Mouse (Mus musculus) mature B cell (primary cell): Measurements from ENCODE around the gene Set.
"Not testable (repeated sequence)": the region's sequence is repeated elsewhere in the genome, so short reads cannot be mapped to it uniquely, and the experiment has no call there.

Experiments used
- in situ Hi-C: fragments of 300-500 bp; cut with MboI; formaldehyde crosslinking; loops from 2 replicates; pipeline ENCODE4 v1.14.3; 2019

Gene Set

DNA sequence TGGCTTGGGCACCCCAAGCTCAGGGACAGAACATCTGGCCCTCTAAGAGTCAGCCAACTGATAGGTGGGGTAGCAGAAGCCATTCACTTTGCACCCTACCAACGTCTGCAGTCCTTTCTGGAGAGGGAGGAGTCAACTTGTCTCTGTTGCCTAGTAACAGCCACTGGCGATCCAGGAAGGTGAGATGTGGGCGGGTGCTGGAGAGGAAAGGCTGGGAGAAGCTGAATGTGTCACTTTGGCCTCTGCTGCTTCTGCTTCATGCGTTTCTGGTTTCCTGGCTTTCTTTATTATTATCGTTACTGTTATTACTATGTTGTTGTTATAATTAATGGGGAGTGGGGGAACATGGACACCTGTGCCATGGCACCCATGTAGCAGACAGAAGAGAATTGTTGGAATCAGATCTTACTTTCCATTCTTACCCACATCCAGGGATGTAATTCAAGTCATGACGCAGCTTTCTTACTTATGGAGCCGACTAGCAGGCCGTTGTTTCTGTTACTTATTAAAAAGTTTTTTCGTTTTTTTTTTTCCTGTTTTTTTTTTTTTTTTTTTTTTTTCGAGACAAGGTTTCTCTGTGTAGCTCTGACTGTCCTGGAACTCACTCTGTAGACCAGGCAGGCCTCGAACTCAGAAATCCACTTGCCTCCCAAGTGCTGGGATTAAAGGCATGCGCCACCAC, at the start of gene Set:
TSS of gene Set (plus strand) at position 156 of the 682 bp plus-strand sequence.
- in situ Hi-C loops: no loop called here

DNA sequence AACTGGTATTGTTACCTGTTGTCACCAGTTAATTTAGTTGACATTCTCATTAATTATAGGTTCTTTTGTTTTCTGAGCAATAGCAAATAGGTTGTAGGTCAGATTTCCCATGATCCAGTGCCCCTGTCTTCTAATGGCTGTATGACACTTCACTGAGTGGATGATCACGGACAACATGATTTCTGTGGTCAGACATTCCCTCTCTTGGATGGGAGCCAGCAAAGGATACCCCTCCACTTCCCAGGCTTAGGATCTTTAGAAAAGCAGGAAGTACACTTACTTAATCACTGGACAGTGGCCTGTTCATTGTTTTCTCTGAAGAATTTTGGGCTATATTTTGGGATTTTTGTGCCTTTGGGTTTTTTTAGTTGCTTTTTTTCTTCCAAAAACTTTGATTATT, 48.1 kb upstream of the Set start:
- in situ Hi-C loops: no loop called here

DNA sequence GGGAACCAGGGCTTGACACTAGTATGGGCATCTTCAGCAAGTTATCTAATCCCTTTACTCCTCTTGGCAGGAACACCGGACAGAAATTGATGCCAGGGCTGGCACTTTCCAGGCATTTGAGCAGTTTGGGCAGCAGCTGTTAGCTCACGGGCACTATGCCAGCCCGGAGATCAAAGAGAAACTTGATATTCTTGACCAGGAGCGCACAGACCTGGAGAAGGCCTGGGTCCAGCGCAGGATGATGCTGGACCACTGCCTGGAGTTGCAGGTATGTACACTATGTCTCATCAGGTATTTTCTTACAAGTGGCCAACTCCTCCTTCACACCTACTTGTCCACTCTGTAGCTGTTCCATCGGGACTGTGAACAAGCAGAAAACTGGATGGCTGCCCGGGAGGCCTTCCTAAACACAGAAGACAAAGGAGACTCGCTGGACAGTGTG, 46.3 kb upstream of the Set start:
- in situ Hi-C loops: no loop called here

DNA sequence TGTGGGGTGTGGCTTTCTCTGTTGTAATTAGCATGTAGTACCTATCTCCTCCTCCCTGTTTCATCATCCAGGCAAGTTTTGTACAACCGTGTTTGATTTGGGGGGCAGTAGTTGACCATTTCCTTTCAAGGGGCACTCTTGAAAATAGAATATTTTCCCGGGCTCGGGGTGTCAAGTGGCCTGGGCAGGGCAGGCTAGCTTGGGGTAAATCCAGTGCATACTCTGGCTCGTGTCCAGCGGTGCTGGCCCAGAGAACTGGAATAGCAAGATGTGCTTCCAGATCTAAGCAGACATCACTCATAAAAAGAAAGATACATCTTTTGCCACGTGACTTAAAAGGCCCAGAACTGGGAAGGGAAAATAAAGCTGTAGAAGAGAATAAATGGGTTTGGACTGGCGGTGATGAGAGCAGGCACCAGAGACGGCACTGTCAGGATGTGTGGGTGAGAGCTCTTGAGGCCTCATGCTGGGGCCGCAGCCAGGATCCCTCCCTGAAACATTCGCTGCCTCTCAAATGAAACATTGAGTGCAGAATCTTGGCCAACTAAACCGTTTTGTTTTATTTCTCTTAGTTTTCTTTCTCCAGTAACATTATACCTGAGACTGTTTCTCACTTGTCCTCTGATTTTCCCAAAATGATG, 42.7 kb upstream of the Set start:
- in situ Hi-C loops: no loop called here

GRCm38 (mm10) chr2:30025454-30025853, 31.7 kb upstream of the Set start:
- in situ Hi-C loops: no loop called here

- in situ Hi-C loops: no loop called here
Measured at GRCm38 (mm10) chr2:30026997-30027396, 30.2 kb upstream of the Set start.

- in situ Hi-C loops: no loop called here
Measured at GRCm38 (mm10) chr2:30032244-30032846, 24.8 kb upstream of the Set start.

- in situ Hi-C loops: no loop called here
Measured at GRCm38 (mm10) chr2:30032957-30033356, 24.2 kb upstream of the Set start.

DNA sequence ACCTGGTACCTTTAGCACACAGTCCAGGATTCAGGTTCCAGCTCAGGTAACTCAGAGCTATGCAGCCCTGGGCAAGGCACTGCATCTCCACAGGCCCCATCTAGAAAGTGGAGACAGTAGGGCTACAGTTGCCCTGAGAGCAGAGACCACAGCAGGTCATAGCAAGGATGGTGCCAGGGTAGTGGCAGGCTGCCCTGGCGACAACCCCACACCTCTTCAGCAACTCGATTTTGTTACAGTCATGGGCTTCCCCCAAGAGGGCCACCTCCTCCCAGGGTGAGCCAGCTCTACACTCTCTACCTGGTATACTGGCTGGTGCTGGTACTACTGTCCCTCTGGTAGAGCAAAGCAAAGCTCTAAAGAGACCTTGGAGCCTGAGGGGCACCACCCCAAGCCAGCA, 19.4 kb upstream of the Set start:
- in situ Hi-C loops: no loop called here

GRCm38 (mm10) chr2:30038370-30038769, 18.8 kb upstream of the Set start:
- in situ Hi-C loops: no loop called here

DNA sequence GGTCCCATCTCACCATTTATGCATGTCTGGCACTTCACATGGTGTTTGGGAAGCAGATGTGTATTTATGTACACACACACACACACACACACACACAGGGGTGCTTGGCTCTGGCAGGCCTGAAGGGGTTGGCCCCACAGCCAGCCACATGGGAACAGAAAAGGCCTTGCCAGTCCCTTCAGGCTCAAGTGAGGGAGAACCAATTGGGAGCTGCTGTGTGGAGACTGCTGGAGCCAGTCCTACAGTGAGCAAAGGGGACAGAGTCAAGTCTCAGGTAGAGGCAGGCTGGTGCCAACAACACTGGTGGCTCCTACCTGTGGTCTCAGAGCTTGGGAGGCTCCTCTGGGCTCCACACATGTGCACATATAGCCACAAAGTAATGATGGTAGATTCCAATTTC, 17.5 kb upstream of the Set start:
- in situ Hi-C loops: no loop called here

- in situ Hi-C loops: no loop called here
Measured at GRCm38 (mm10) chr2:30042445-30042844, 14.7 kb upstream of the Set start.

GRCm38 (mm10) chr2:30044550-30044949, 12.6 kb upstream of the Set start:
- in situ Hi-C loops: no loop called here

- in situ Hi-C loops: loop anchor here (5.0 kb wide), 1 partner anchor 50 kb away; no protein-coding TSS in a partner anchor
Measured at GRCm38 (mm10) chr2:30047127-30047526, 10.1 kb upstream of the Set start.

- in situ Hi-C loops: loop anchor here (5.0 kb wide), 1 partner anchor 49 kb away; no protein-coding TSS in a partner anchor
Measured at GRCm38 (mm10) chr2:30048101-30048501, 9.1 kb upstream of the Set start.

GRCm38 (mm10) chr2:30048699-30049388, 8.3 kb upstream of the Set start, which contains the start of gene Wdr34:
TSS of gene Wdr34 (minus strand) at chr2:30048881.
- in situ Hi-C loops: loop anchor here (5.0 kb wide), 1 partner anchor 48 kb away; no protein-coding TSS in a partner anchor

DNA sequence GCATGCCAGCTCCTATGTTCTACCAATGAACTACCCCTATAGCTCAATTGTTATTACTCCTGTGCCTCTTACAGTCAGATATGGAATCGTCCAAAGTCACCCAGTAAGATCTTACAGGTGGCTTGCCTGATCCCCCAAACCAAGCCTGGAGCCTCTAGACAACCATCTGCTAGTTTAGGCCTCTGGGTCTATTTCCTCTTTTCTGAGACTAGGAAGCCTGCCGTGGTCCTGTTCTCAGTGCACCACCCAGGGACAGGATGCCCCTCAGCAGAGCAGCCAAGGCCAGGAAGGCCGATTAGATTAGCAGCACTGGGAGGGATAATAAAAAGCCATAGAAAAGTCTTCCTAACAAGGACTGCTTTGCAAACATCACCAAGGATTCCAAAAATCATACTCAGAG, 7.3 kb upstream of the Set start:
- in situ Hi-C loops: loop anchor here (5.0 kb wide), 1 partner anchor 47 kb away; no protein-coding TSS in a partner anchor

- in situ Hi-C loops: no loop called here
Measured at GRCm38 (mm10) chr2:30051992-30052761, 5.0 kb upstream of the Set start.

GRCm38 (mm10) chr2:30055310-30055709, 1.9 kb upstream of the Set start:
- in situ Hi-C loops: not testable (repeated sequence)

GRCm38 (mm10) chr2:30056736-30057135, 442 bp upstream of the Set start:
- in situ Hi-C loops: no loop called here

DNA sequence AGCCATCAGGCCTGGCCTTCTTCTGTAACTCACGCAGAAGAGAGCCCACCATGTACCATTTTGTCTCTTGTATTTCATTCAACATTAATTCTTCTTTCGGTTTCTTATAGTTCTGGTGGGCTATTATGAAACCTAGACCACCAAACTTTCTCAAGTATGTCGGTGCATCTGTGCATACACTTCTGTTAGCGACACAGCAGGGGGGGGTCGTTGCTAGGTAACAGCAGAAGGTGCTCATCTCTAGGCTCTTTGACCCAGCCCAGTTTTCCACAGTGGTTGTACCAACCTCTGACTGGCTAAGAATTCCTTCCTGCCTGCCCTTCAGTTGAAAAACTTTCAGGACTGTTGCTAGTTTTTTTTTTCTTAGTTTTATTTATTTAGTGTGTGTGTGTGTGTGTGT, 1.2 kb downstream of the Set start:
- in situ Hi-C loops: no loop called here
